Mouse (Mus musculus): ENCODE data around the gene Phf19.

GRCm38 (mm10) chr2:34882757-34883156, 31.1 kb downstream of the Phf19 start:
- TF ChIP-seq POLR2A (IDR thresholded peaks at IDR 0.05; ENCODE audit: control insufficient read depth in 1 of 2, insufficient read depth in 1 of 2, low read depth in 1 of 2, low read length in 2 of 2, poor library complexity in 1 of 2), result no peak
- TF ChIP-seq MAFK (IDR thresholded peaks at IDR 0.05; ENCODE audit: borderline replicate concordance, low read depth, low read length), result no peak
- TF ChIP-seq CTCF (IDR thresholded peaks at IDR 0.05 in 2 of 3, conservative IDR thresholded peaks at IDR 0.05 in 1 of 3; ENCODE audit: control insufficient read depth in 1 of 3, insufficient read depth in 1 of 3, low read depth in 2 of 3, low read length in 3 of 3, poor library complexity in 1 of 3, severe bottlenecking in 1 of 3), result no peak
- no peak for TF ChIP-seq MAX (IDR thresholded peaks at IDR 0.05; ENCODE audit: low read length)
- no peak for TF ChIP-seq SIN3A (IDR thresholded peaks at IDR 0.05; ENCODE audit: low read length)
- TF ChIP-seq EP300 (IDR thresholded peaks at IDR 0.05; ENCODE audit: low read depth in 1 of 2, low read length in 2 of 2), result no peak
- no peak for TF ChIP-seq MEF2A (IDR thresholded peaks at IDR 0.05; ENCODE audit: extremely low read depth, insufficient replicate concordance, low read depth, low read length, poor library complexity, severe bottlenecking)
- TF ChIP-seq ETS1 (IDR thresholded peaks at IDR 0.05; ENCODE audit: low read depth, low read length), result no peak
- no peak for TF ChIP-seq E2F4 (IDR thresholded peaks at IDR 0.05; ENCODE audit: borderline replicate concordance, low read depth, low read length)
- no peak for TF ChIP-seq POLR2AphosphoS2 (IDR thresholded peaks at IDR 0.05; ENCODE audit: low read length)
- no peak for TF ChIP-seq TAL1 (IDR thresholded peaks at IDR 0.05; ENCODE audit: low read length)
- TF ChIP-seq RCOR1 (IDR thresholded peaks at IDR 0.05; ENCODE audit: low read depth, low read length), result no peak
- TF ChIP-seq USF1 (IDR thresholded peaks at IDR 0.05; ENCODE audit: low read depth, low read length), result no peak
- TF ChIP-seq ZMIZ1 (IDR thresholded peaks at IDR 0.05; ENCODE audit: low read depth, low read length), result no peak

Data from MEL (cell line).